Mouse (Mus musculus): Measurements from ENCODE around the gene Gm973. TPM values are rescaled to one million over a fixed set of nuclear protein-coding genes. Genes with fewer than 3 reads are reported as not detected.

Gene Gm973
- polyA plus RNA-seq, 1 experiment from 2014 or later: not detected

- H3K79me2 ChIP-seq (ENCODE audit: inconsistent target): peaks cover 51% of the 10 kb centered on the region
- peak overlapping the region; percentile 55; the same call in 1 of the 2 replicates for H3K4me3 ChIP-seq (ENCODE audit: inconsistent target)
- H3K27ac ChIP-seq: no peak overlapping the region
- peaks cover 6% of the 10 kb centered on the region; the same call in 1 of the 2 replicates for H3K36me3 ChIP-seq (ENCODE audit: inconsistent target)
- 92% methylated on average over 19 of the region's 21 CpGs for WGBS (ENCODE audit: missing documents)
Measured at GRCm38 (mm10) chr1:59484314-59484713, 31.8 kb upstream of the Gm973 start.

DNA sequence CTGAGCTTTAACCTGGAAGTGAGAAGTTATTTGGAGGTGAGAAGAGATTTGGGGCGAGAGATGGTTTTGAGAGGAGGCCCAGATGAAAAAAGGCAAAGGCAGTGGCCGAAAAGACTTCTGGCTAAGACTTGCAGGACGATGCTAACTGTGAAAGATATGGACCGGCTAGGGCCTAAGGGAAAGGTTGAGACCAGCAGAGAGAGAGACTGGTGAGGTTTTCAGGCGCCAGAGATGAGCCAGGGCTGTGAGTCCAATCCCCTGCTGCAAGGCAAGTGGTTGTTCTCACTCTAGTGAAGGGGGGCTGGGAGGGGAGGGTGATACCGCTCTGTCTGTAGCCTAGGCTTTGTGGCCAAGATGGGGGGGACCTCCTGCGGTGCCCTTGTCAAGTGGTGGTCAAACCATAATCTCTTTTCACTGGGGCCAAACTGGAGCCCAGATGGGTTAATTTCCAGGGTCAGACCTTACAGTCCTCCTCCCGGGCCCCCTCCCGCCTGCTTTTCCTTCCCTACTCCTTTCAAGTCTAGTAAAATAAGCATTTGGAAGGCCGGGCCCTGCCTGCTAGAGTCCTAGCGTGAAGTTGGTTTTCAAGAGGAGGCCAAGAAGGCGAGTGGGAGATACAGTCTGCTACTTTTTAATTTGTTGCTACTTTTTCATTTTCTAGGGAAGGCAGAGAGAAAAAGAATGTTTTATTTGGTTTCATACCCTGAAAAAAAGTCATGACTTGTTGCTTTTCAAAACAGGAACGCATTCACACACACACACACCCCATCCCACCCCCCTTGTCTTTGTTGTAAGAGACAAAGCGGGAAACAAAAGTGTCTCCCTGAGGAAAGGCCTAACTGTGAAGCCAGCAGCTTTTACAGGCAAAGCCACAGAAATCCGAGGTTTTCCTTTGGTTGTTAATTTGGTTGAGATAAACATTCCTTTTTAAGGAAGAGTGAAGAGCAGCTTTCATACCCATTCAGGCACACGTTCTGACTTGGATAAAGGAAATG lies 31.0 kb upstream of the Gm973 start:
- H3K27ac ChIP-seq: no peak overlapping the region
- H3K79me2 ChIP-seq (ENCODE audit: inconsistent target): peaks cover 51% of the 10 kb centered on the region
- H3K36me3 ChIP-seq (ENCODE audit: inconsistent target): peaks cover 6% of the 10 kb centered on the region; the same call in 1 of the 2 replicates
- H3K4me3 ChIP-seq (ENCODE audit: inconsistent target): peak overlapping the region; percentile 55; the same call in 1 of the 2 replicates
- 83% methylated on average over 15 of the region's 16 CpGs for WGBS (ENCODE audit: missing documents)

- 82% methylated on average over 3 of the region's 4 CpGs for WGBS (ENCODE audit: missing documents)
- H3K4me3 ChIP-seq (ENCODE audit: inconsistent target): 0 out of 2 replicates have a peak overlapping the region, but pooled peaks have one; percentile 55
- H3K36me3 ChIP-seq (ENCODE audit: inconsistent target): peaks cover 6% of the 10 kb centered on the region; the same call in 1 of the 2 replicates
- H3K27ac ChIP-seq: no peak overlapping the region
- peaks cover 51% of the 10 kb centered on the region for H3K79me2 ChIP-seq (ENCODE audit: inconsistent target)
Measured at GRCm38 (mm10) chr1:59485803-59486202, 30.3 kb upstream of the Gm973 start.

DNA sequence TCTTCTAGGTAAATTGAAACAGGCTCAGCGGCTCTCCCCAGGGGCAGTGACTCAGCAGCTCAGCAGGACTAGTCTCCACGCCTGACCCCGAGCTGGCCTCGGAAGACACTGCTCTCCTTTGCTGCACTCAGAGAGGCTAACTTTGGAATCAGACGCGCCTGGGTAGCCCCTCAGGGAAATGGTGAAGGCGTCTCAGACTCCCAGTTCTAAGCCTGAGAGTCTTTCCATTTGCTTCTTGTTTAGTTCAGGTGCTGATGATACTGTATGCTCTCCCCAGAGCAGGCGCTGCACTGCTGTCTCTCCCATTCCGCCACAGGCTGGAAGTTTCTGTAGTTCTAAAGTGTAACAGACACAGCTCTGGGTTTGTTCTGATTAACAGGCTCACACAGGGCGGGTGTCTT lies 28.4 kb upstream of the Gm973 start:
- Histone ChIP-seq H3K4me3 (ENCODE audit: inconsistent target) (no peak overlapping the region), H3K27ac (0 out of 2 replicates have a peak overlapping the region, but pooled peaks have one; percentile 15)
- WGBS (ENCODE audit: missing documents): 44% methylated on average over 10 of the region's 10 CpGs

GRCm38 (mm10) chr1:59488481-59488880 lies 27.6 kb upstream of the Gm973 start:
- Histone ChIP-seq H3K36me3 (ENCODE audit: inconsistent target) (peaks cover 6% of the 10 kb centered on the region; the same call in 1 of the 2 replicates), H3K79me2 (ENCODE audit: inconsistent target) (peaks cover 45% of the 10 kb centered on the region), H3K27ac (no peak overlapping the region), H3K4me3 (ENCODE audit: inconsistent target) (no peak overlapping the region)
- 97% methylated on average over 4 of the region's 4 CpGs for WGBS (ENCODE audit: missing documents)

More for the DNA sequence above, 28.4 kb upstream of the Gm973 start:
- Histone ChIP-seq H3K79me2 (ENCODE audit: inconsistent target) (peaks cover 51% of the 10 kb centered on the region), H3K36me3 (ENCODE audit: inconsistent target) (peaks cover 6% of the 10 kb centered on the region; the same call in 1 of the 2 replicates)

GRCm38 (mm10) chr1:59488991-59489390 lies 27.1 kb upstream of the Gm973 start:
- H3K36me3 ChIP-seq (ENCODE audit: inconsistent target): peaks cover 6% of the 10 kb centered on the region; the same call in 1 of the 2 replicates
- no peak overlapping the region for H3K27ac ChIP-seq
- WGBS (ENCODE audit: missing documents): 82% methylated on average over 4 of the region's 4 CpGs
- H3K79me2 ChIP-seq (ENCODE audit: inconsistent target): peaks cover 40% of the 10 kb centered on the region
- H3K4me3 ChIP-seq (ENCODE audit: inconsistent target): no peak overlapping the region

GRCm38 (mm10) chr1:59491517-59491916 lies 24.5 kb upstream of the Gm973 start:
- no peak overlapping the region for H3K27ac ChIP-seq
- no peak overlapping the region for H3K4me3 ChIP-seq (ENCODE audit: inconsistent target)
- H3K79me2 ChIP-seq (ENCODE audit: inconsistent target): peaks cover 15% of the 10 kb centered on the region
- WGBS (ENCODE audit: missing documents): 95% methylated on average over 8 of the region's 9 CpGs
- no peaks in the 10 kb centered on the region for H3K36me3 ChIP-seq (ENCODE audit: inconsistent target)

DNA sequence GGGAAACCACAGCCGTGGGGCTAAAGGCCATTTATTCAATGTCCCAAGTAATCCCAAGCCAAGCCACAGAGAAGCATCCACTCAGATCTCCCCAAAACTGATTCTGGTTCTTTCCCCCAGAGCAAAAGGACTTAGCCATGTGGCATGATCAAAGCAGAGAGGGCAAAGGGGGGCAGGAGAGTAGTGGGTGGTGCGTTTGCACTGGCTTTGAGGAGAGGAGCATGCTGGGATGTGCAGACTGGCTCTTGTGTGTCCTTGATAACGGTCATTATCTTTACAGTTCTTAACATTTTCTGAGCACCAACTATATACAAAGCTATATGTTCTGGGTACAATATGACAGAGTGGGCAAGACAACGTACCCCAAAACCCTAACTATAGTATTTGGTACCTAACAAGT lies 23.6 kb upstream of the Gm973 start:
- H3K4me3 ChIP-seq (ENCODE audit: inconsistent target): no peak overlapping the region
- no peak overlapping the region for H3K27ac ChIP-seq
- no peaks in the 10 kb centered on the region for H3K36me3 ChIP-seq (ENCODE audit: inconsistent target)
- WGBS (ENCODE audit: missing documents): 92% methylated on average over 4 of the region's 4 CpGs
- peaks cover 6% of the 10 kb centered on the region; the same call in 1 of the 2 replicates for H3K79me2 ChIP-seq (ENCODE audit: inconsistent target)

- no peak overlapping the region for H3K4me3 ChIP-seq (ENCODE audit: inconsistent target)
- H3K79me2 ChIP-seq (ENCODE audit: inconsistent target): no peaks in the 10 kb centered on the region
- 6% methylated on average over 5 of the region's 5 CpGs for WGBS (ENCODE audit: missing documents)
- no peaks in the 10 kb centered on the region for H3K36me3 ChIP-seq (ENCODE audit: inconsistent target)
- H3K27ac ChIP-seq: no peak overlapping the region
Measured at GRCm38 (mm10) chr1:59495970-59496369, 20.1 kb upstream of the Gm973 start.

DNA sequence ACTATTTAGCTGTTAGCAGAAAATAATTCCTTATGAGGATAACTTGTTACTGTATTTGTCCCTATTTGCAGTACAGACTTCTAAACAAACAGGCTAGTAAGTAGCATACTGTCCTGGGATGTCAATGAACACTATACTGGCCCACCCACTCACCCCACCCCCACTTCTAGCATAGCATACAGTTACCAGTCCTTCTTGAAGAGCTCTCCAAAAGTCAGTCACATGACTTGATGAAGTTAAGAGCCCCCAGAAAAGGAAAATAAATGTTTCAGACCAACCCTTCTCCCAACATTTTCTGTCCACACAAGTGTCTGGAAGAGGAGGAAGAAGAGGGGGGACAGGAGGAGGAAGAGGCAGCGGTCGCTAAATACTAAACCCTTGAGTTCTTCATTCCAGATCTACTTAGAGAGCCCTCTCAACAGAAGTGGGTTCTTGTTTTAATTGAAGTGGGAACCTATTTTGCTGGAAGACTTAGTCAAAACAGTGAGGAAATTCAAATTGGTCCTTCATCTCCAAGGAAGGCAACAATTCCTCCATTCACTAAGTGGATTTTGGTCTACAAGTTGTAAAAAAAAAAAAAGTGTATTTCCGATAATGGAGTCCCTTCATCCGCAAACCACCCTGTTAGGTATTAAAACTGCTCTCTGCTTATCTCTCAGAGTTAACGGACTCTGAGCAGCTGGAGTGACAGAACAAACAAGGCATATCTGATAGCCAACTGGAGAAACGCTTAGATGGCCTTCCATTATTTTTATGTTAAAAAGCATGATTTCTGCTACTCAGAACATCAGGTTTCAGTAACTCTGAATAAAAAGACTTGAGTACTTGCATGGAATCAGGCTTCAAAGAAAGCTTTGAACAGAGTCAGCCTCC lies 18.1 kb upstream of the Gm973 start:
- H3K27ac ChIP-seq: no peak overlapping the region

DNA sequence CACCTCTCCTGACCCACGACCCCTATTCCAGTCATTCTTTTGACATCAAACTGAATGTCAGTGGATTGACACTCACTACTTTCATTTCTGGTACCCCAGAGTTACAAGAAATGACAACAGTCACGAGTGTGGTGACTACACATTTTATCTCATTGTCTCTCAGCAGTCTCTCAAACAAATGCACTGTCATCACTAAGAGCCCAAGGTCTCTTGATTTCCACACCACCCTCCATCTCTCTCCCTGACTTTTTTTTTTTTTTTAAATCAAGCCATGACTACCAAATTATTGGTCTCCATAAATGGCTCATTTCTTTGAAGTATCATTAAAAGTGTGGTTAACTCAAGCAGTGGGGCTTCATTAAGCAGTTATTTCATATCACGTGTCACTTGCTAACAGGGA lies 16.7 kb upstream of the Gm973 start:
- WGBS (ENCODE audit: missing documents): 88% methylated on average over 2 of the region's 3 CpGs
- H3K36me3 ChIP-seq (ENCODE audit: inconsistent target): no peaks in the 10 kb centered on the region
- no peak overlapping the region for H3K4me3 ChIP-seq (ENCODE audit: inconsistent target)
- no peaks in the 10 kb centered on the region for H3K79me2 ChIP-seq (ENCODE audit: inconsistent target)
- H3K27ac ChIP-seq: no peak overlapping the region

More for the DNA sequence above, 18.1 kb upstream of the Gm973 start:
- Histone ChIP-seq H3K36me3 (ENCODE audit: inconsistent target) (no peaks in the 10 kb centered on the region), H3K79me2 (ENCODE audit: inconsistent target) (no peaks in the 10 kb centered on the region), H3K4me3 (ENCODE audit: inconsistent target) (no peak overlapping the region)
- WGBS (ENCODE audit: missing documents): 80% methylated on average over 5 of the region's 6 CpGs

DNA sequence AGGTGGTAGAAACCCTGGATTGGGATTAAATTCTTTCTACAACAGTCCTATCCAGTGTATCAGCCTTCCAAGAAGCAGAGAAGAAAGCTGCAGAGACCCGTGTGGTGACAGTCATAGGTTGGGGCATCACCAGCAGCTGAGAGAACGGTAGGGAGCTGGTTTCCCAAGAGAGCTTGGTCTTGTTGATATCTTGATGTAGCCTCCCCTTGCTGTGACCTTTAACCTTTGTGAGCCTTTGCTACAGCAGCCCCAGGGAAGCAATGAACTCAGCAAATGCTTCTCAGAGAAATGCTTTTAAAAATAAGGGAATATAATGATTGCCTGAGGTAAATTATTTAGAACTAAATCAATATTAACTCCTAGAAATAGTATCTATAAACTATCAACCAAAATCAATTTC lies 13.7 kb upstream of the Gm973 start:
- 94% methylated on average over 2 of the region's 2 CpGs for WGBS (ENCODE audit: missing documents)
- H3K79me2 ChIP-seq (ENCODE audit: inconsistent target): no peaks in the 10 kb centered on the region
- no peaks in the 10 kb centered on the region for H3K36me3 ChIP-seq (ENCODE audit: inconsistent target)
- H3K4me3 ChIP-seq (ENCODE audit: inconsistent target): no peak overlapping the region
- H3K27ac ChIP-seq: no peak overlapping the region

DNA sequence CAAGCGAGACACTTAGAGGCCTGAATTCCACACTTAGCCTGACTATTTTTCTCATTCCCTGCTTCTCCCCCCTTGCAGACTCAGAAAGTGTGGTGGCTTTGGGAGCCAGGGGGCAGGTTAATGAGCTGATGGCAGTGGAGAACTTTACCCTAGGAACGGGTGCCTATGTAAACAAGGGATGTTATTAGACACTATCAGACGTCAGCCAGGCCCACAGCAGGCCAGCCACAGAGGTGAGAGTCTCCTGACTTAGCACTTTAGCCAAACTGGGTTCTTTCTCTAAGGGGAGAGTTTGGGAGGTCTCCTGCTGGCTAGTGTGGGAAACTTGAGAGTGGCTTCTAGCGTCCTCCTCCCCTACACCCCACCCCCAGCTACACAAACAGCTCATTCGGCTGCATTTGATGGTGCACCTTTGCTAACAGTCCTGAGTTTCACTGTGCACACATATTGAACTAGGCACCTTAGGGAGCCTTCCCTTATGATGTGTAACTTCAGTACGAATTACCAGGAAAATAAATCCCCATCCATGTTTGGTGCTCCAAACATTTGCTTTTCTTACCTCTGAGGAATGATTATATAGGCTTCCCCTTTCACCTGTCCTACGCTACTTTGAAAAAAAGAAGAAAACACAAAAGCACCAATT lies 12.3 kb upstream of the Gm973 start:
- Histone ChIP-seq H3K79me2 (ENCODE audit: inconsistent target) (no peaks in the 10 kb centered on the region), H3K27ac (no peak overlapping the region), H3K4me3 (ENCODE audit: inconsistent target) (no peak overlapping the region), H3K36me3 (ENCODE audit: inconsistent target) (no peaks in the 10 kb centered on the region)
- 91% methylated on average over 7 of the region's 7 CpGs for WGBS (ENCODE audit: missing documents)

DNA sequence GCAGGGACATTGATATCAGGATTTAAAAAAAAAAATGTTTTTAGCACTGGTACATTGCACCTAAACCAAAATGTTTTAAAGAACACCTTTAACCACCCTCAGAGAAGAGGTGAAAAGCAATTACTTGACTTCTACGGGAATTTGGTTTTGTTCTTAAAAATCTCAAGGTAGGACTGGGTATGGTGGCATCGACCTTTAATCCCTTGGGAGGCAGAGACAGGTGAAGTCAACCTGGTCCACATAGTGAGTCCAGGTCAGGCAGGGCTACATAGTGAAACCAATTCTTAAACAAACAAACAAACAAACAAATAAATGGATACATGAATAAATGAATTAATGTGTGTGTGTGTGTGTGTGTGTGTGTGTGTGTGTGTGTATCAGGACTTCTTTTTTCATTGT lies 11.8 kb upstream of the Gm973 start:
- Histone ChIP-seq H3K4me3 (ENCODE audit: inconsistent target) (no peak overlapping the region), H3K36me3 (ENCODE audit: inconsistent target) (no peaks in the 10 kb centered on the region), H3K27ac (no peak overlapping the region), H3K79me2 (ENCODE audit: inconsistent target) (no peaks in the 10 kb centered on the region)
- 79% methylated on average over 2 of the region's 2 CpGs for WGBS (ENCODE audit: missing documents)

All from macrophage (primary cell).